Mouse (Mus musculus) left cerebral cortex, adult 8-10 months (tissue): Measurements from ENCODE around the gene Cavin1. TPM values are rescaled to one million over a fixed set of nuclear protein-coding genes. Genes with fewer than 3 reads are reported as not detected.

Experiments used
- DNase-seq, 2 experiments: peaks; one replicate each; pipeline ENCODE4 v3.0.0; 2022; ENCODE audit warnings: low spot score in 2 of 2
- total RNA-seq, 4 experiments: library from RNA; stranded (reverse); gene quantifications; 2 replicates each; pipeline ENCODE4 v1.2.4; 2022

The Cavin1 gene
- total RNA-seq, 4 experiments from 2014 or later, result 18.7 to 20.9 (median 20.8) TPM

DNA sequence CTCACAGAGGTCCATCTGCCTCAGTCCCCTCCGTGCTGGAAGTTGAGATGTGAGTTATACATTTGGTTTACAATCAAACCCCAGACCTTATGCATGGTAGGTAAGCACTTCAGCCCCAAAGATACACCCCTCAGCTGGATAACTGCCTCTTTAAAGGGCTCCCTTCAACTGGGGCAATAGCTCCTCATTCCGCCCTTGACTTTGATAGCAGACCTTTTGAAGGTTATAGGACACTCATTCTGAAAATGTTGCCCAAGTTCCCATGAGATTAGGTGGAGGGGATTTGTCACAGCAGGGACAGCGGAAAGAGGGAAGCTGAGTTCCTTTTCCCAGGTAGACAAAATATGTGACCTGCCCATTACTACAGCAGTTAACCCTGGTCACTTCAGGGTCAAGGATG lies 10.5 kb upstream of the Cavin1 start:
- no peak for DNase-seq

DNA sequence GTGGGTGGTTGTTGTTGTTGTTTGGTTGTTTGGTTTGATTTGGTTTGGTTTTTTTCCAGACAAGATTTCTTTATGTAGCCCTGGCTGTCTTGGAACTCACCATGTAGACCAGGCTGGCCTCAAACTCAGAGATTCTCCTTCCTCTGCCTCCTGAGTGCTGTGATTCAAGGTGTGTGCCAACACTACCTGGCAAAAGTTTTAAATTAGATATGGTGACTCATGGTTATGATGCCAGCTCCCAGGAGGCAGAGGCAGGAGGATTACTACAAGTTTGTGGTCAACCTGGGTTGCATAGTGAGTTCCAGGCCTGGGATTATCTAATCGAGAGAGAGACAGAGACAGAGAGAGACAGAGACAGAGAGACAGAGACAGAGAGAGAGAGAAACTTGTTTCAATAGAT lies 9.8 kb upstream of the Cavin1 start:
- no peak for DNase-seq

GRCm38 (mm10) chr11:100979887-100980286 lies 9.2 kb upstream of the Cavin1 start:
- DNase-seq, result no peak

DNA sequence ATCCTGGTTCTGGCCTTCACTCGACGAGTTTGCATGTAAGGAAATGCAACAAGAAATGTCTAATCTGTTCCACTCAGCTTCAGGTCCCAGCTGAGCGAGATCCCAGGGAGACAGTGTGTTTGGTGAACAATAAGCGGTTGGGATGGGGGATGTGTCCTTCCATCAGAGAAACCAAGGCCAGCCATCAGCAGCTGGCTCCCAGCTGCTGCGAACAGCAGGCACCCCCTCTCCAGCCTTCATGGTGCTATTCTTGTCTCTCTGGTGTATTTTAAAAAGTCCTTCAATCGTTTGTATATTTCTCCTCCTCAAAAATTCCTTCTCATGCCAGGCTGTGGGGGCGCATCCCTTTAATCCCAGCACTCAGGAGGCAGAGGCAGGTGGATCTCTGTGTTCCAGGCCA lies 4.6 kb upstream of the Cavin1 start:
- DNase-seq, result no peak

DNA sequence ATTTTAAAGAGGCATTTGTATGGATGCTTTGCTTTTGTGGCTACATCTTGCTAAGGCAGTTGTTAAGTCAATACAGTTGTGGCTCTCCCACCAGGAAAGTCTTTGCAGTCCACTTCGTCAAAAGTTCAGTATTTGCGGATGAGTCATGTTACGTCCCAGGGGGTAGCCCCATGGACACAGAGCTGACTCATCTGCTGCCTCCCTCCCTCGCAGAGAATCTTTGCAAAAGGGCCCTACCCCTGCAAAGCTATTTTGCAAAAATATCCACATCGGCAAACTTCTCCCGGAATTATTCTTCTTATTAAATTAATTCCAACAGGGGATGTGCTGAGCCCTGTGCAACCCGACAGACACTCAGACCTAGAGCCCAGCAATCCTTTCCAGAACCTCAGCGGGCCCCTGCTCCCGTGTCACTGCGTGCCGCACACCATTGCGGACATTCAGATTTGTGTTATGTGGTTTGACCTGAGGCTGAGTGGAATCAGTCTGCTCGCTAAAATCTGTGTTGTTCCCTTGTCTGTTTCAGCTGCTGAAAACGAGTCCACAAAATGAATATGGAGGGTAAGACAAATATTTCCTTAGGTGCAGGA lies 3.8 kb upstream of the Cavin1 start:
- no peak for DNase-seq

GRCm38 (mm10) chr11:100973245-100973644 lies 2.6 kb upstream of the Cavin1 start:
- DNase-seq, result no peak

DNA sequence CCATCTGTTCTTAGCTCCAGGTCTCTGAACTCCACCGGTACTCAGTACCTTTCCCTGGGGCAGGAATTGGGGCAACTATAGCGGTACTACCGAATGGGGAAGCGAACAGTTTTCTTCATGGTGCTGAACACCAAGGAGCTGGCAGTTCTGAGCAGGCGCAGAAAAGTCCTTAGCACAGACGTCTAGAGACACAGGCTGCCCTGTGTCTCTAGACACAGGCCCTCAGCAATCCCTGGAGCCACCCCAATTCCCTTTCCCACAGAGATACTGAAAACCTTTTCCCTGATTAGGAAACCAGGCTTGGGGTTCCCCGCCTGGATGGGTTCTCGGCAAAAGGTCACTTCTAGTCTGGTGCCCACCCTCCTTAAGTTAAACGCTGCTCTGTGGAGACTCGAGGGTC lies 768 bp upstream of the Cavin1 start:
- no peak for DNase-seq

DNA sequence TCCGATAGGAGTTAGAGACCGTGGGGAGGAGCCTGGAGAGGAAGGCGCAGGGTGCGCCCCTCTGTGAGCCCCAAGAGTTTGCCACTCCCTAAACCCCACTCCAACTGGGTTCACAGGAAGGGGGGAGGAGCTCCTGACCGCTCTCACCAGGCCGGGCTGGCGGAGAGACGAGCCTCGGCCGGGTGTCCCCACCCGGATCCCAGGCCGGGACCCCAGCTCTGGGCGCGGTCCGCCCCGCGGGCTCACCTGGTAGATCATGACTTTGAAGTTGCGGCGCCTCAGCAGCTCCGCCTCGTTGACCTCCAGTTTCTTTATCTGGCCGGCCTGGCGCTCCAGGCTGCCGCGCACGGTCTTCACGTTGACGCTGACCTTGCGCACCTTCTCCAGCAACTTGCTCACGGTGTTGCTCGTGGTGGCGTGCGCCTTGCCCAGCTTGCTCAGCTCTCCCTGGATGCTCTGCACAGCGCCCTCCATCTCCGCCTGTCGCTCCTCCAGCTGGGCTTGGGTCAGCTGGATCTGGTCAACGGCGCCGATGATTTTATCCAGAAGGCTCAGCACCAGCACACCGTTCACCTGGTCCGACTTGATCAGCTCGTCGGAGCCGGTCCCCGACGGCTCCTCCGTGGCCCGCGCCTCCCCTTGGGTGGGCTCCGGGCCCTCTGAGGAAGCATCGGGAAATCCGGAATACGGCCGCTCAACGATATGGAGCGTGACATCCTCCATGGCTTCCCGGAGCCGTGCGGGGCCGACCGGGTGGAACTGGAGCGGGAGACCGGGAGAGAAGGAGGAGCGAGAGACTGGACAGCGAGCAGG lies 737 bp downstream of the Cavin1 start:
- no peak for DNase-seq

- no peak for DNase-seq
Measured at GRCm38 (mm10) chr11:100969189-100969743, 1.4 kb downstream of the Cavin1 start.

DNA sequence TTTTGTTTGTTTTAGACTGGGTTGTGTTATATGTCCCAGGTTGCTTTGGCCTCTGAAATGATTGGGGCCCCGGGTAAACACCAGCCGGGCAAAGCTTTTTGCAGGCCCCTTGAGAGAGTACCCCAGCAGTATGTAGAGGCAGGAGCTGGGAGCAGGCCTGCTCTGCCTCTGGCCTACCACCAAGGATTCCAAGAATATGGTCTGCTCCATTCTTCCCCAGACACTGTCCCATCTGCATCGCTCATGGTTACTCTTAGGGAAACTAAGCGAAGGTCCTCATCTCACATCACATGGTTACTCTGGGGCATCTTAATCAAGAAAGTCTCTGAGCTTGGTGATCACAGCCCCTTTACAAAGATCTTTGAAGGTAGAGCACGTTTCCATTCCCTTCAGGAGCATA lies 2.2 kb downstream of the Cavin1 start:
- DNase-seq, result no peak

DNA sequence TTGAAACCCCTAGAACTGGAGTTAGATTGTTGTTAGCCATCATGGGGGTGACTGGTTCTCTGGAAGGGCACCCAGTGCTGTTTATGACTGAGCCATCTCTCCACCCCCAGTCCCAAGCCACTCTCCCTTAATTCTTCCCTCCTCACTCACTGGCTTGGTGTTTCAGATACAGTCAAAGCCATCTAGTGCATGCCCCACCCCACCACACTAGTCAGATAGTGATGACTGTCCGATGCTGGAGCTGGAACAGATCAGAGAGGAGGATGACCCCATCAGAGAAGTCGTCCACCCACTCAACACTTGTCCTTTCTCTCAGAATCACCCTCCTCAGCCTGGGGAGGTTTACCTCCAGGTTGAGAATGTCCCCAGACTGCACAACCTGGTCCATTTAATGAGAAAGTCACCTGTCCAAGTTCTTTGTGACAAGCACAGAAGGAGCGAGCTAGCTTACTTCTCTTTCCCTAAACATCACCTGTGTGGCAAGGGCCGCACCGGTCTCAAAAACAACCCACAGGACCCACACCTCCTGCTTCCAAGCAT lies 2.7 kb downstream of the Cavin1 start:
- no peak for DNase-seq

DNA sequence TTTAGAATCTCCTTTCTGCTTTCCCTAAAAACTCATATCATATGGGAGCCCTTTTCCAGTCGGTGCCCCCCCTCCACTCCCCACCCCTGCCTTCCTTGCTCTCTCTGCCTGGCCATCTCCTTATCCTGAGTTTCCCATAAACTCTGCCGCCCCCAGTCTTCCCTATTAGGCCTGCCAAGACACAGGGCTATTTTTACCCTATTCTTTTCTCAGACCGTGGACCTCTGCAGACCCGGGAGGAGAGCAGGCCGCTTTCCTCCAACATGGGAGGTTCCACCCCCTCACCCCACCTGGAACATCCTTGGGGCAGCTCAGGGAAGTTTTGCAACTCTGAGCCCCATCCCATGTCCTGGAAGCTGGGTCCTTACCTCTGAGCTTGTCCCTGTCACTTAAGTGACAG lies 3.3 kb downstream of the Cavin1 start:
- DNase-seq, result no peak

DNA sequence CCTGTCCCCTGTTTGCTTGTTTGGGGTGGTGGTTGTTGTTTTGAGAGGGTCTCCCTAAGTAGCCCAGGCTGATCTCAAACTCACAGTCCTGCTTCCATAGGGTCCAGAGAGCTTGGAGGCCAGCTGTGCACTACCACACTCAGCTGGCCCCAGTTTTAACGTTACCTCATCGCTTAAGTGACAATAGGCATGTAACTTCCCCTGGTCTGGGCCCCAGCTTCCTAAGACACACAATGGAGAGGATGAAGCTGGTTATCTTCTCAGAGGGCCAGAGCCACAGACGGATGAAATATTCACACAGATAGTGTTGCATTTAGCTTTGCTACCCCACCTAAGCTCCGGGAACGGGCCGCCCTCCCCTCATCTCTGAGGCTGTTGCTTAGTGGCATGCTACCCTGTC lies 4.9 kb downstream of the Cavin1 start:
- no peak for DNase-seq

- DNase-seq, result no peak
Measured at GRCm38 (mm10) chr11:100964901-100965542, 5.7 kb downstream of the Cavin1 start.

GRCm38 (mm10) chr11:100964180-100964579 lies 6.5 kb downstream of the Cavin1 start:
- no peak for DNase-seq

DNA sequence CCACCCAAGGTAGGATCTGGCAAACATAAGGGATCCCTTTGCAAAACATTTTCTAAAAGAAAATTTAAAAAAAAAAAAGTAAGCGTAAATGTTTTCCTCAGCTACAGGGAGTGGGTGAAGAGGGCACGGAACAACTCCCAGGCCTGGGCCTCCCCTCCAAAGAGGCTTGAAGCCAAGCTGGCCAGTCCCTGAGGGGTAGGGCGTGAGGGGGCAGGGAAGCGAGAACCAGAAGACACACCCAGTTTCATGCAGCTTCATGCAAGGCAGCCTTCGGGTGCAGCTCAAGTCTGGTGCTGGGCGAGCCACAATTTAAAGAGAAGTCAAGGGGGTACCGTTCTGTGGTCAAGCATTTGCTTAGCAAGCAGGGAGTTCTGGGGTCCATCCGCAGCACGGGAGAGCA lies 7.0 kb downstream of the Cavin1 start:
- DNase-seq, result no peak

DNA sequence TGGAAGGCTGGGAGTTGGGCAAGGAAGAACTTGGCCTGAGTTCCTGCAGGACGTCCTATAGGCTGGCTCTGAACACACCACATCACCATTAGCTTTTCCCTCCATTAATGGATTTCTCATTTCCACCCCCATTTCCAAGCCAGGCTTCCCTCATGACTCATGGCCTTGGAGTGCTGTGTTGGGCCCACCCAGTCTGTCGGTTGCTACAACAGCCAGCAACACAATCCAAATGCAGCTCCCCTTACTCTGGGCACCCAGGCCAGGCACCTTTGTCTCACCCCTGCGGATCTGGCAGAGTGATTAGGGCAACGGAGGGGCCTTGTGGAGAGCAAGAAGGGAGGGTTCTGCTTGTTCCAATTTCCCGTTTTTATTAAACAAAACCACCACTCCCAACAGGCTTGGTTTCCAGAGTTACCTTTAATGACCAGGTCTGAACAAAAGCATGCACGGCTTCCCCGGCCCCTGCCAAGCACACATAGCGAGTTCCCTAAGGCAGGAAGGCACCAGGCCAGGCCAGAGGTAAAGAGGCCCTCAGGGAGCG lies 8.2 kb downstream of the Cavin1 start:
- no peak for DNase-seq

DNA sequence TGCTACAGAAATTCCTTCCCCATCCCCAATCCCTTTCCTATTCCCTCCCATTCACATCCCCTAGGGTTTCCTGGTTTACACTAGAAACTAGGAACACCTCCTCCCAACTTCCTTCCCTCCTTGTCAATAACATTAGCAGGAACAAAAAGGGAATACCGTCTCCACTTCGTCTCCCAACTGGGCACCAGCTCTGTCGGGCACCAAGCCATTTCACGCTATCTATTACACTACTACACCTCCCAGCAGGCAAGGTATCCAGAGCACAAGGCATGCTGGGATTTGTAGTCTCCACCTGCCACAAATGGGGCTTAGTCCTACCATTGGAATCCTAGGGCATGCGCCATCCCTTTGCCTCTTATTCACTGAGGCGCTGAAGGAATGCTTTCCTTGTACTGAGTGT lies 10.1 kb downstream of the Cavin1 start:
- no peak for DNase-seq

- DNase-seq, result no peak
Measured at GRCm38 (mm10) chr11:100959826-100960225, 10.9 kb downstream of the Cavin1 start.

- peak in 1 of 2 experiments; percentile 13 for DNase-seq
Measured at GRCm38 (mm10) chr11:100959464-100959810, 11.2 kb downstream of the Cavin1 start.

DNA sequence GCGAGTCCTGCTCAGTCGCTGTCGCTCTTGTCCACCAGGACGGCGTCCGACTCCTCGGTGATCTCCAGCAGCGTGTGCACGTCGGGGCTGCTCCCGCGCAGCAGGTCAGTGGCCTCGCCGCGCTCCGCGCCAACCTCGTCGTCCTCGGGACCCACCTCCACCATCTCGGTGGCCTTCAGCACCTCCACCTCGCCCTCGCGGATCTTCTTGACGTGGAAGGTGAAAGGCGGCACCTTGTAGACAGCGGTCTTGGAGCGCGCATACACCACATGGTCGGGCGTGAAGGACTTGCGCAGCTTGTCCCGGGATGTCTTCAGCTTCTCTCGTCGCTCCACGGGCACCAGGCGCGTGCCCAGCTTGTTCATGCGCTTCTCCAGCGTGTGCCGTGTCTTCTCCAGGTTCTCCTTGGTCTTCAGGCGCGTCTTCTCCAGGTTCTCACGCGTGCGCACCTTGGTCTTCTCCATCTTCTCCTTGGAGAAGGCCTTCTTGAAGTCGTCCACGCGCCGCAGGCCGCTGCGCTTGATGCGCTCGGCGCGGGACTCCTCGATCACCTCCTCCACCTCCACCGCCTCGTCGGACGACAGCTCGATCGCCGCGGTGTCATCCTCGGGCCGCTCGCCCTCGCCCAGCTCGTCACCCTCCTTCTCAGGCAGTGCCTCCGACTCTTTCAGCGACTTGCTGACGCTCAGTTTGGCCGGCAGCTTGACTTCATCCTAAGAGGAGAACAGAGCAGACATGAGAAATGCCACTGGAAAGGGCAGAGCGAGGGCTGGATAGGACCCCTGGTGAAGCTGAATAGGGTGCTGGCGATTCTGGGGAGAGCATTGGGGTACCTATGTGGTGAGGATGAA lies 11.8 kb downstream of the Cavin1 start:
- DNase-seq, result no peak
